Mouse (Mus musculus): Measurements from ENCODE around the gene Ppm1b. TPM values are rescaled to one million over a fixed set of nuclear protein-coding genes. Genes with fewer than 3 reads are reported as not detected.

Gene Ppm1b
- polyA plus RNA-seq, 1 experiment from 2014 or later, result 82.9 TPM

GRCm38 (mm10) chr17:85059136-85059535 is 102.6 kb downstream of the Ppm1b start:
- no peak overlapping the region for H3K4me3 ChIP-seq (ENCODE audit: low read depth, low read length)
- H3K4me2 ChIP-seq (ENCODE audit: low read depth, low read length), result no peak overlapping the region
- no peak overlapping the region for H3K27ac ChIP-seq (ENCODE audit: low read depth, low read length)
- no peaks in the 10 kb centered on the region for H3K4me1 ChIP-seq (ENCODE audit: control insufficient read depth, insufficient read depth, low read length)
- no peaks in the 10 kb centered on the region for H3K27me3 ChIP-seq (ENCODE audit: control insufficient read depth, insufficient read depth, low read length)
- no peak overlapping the region for H3K9ac ChIP-seq (replicated peaks; ENCODE audit: low read depth, low read length)
- 89% methylated on average over 6 of the region's 6 CpGs for WGBS
- ATAC-seq (ENCODE audit: low read depth), result no peak
- no peaks in the 10 kb centered on the region for H3K9me3 ChIP-seq (ENCODE audit: control insufficient read depth, low read length)
- H3K36me3 ChIP-seq (ENCODE audit: control insufficient read depth, insufficient read depth, low read length), result peaks cover 8% of the 10 kb centered on the region

GRCm38 (mm10) chr17:85063560-85063959 is 107.0 kb downstream of the Ppm1b start:
- Histone ChIP-seq H3K4me3 (ENCODE audit: low read depth, low read length) (no peak overlapping the region), H3K36me3 (ENCODE audit: control insufficient read depth, insufficient read depth, low read length) (peaks cover 36% of the 10 kb centered on the region), H3K27ac (ENCODE audit: low read depth, low read length) (no peak overlapping the region), H3K4me1 (ENCODE audit: control insufficient read depth, insufficient read depth, low read length) (no peaks in the 10 kb centered on the region), H3K27me3 (ENCODE audit: control insufficient read depth, insufficient read depth, low read length) (no peaks in the 10 kb centered on the region), H3K4me2 (ENCODE audit: low read depth, low read length) (no peak overlapping the region), H3K9ac (replicated peaks; ENCODE audit: low read depth, low read length) (no peak overlapping the region), H3K9me3 (ENCODE audit: control insufficient read depth, low read length) (no peaks in the 10 kb centered on the region)
- WGBS, result 89% methylated on average over 7 of the region's 7 CpGs
- ATAC-seq (ENCODE audit: low read depth), result no peak

GRCm38 (mm10) chr17:85067331-85067730 is 110.8 kb downstream of the Ppm1b start:
- Histone ChIP-seq H3K36me3 (ENCODE audit: control insufficient read depth, insufficient read depth, low read length) (peaks cover 53% of the 10 kb centered on the region), H3K27me3 (ENCODE audit: control insufficient read depth, insufficient read depth, low read length) (no peaks in the 10 kb centered on the region), H3K4me3 (ENCODE audit: low read depth, low read length) (no peak overlapping the region), H3K9me3 (ENCODE audit: control insufficient read depth, low read length) (no peaks in the 10 kb centered on the region), H3K4me1 (ENCODE audit: control insufficient read depth, insufficient read depth, low read length) (0 out of 2 replicates have a peak, but pooled peaks cover 1% of the 10 kb centered on the region), H3K9ac (replicated peaks; ENCODE audit: low read depth, low read length) (no peak overlapping the region), H3K27ac (ENCODE audit: low read depth, low read length) (no peak overlapping the region), H3K4me2 (ENCODE audit: low read depth, low read length) (no peak overlapping the region)
- ATAC-seq (ENCODE audit: low read depth), result no peak
- 95% methylated on average over 7 of the region's 7 CpGs for WGBS

- Histone ChIP-seq H3K4me2 (ENCODE audit: low read depth, low read length) (no peak overlapping the region), H3K9ac (replicated peaks; ENCODE audit: low read depth, low read length) (no peak overlapping the region), H3K4me1 (ENCODE audit: control insufficient read depth, insufficient read depth, low read length) (0 out of 2 replicates have a peak, but pooled peaks cover 6% of the 10 kb centered on the region), H3K27ac (ENCODE audit: low read depth, low read length) (no peak overlapping the region), H3K27me3 (ENCODE audit: control insufficient read depth, insufficient read depth, low read length) (no peaks in the 10 kb centered on the region), H3K4me3 (ENCODE audit: low read depth, low read length) (no peak overlapping the region), H3K36me3 (ENCODE audit: control insufficient read depth, insufficient read depth, low read length) (peaks cover 37% of the 10 kb centered on the region), H3K9me3 (ENCODE audit: control insufficient read depth, low read length) (no peaks in the 10 kb centered on the region)
- no peak for ATAC-seq (ENCODE audit: low read depth)
- 90% methylated on average over 6 of the region's 6 CpGs for WGBS
These were observed 114.1 kb downstream of the Ppm1b start for GRCm38 (mm10) chr17:85070658-85071057.

GRCm38 (mm10) chr17:85071088-85071775 is 114.7 kb downstream of the Ppm1b start:
- Histone ChIP-seq H3K4me3 (ENCODE audit: low read depth, low read length) (no peak overlapping the region), H3K9me3 (ENCODE audit: control insufficient read depth, low read length) (no peaks in the 10 kb centered on the region), H3K36me3 (ENCODE audit: control insufficient read depth, insufficient read depth, low read length) (peaks cover 34% of the 10 kb centered on the region), H3K27ac (ENCODE audit: low read depth, low read length) (no peak overlapping the region), H3K9ac (replicated peaks; ENCODE audit: low read depth, low read length) (no peak overlapping the region), H3K27me3 (ENCODE audit: control insufficient read depth, insufficient read depth, low read length) (no peaks in the 10 kb centered on the region), H3K4me2 (ENCODE audit: low read depth, low read length) (no peak overlapping the region), H3K4me1 (ENCODE audit: control insufficient read depth, insufficient read depth, low read length) (0 out of 2 replicates have a peak, but pooled peaks cover 6% of the 10 kb centered on the region)
- peak; percentile 31; the same call in 1 of the 2 replicates for ATAC-seq (ENCODE audit: low read depth)
- 81% methylated on average over 8 of the region's 8 CpGs for WGBS

- no peak overlapping the region for H3K4me3 ChIP-seq (ENCODE audit: low read depth, low read length)
- 28% methylated on average over 11 of the region's 11 CpGs for WGBS
- no peak overlapping the region for H3K4me2 ChIP-seq (ENCODE audit: low read depth, low read length)
- H3K36me3 ChIP-seq (ENCODE audit: control insufficient read depth, insufficient read depth, low read length), result peaks cover 39% of the 10 kb centered on the region
- H3K4me1 ChIP-seq (ENCODE audit: control insufficient read depth, insufficient read depth, low read length), result 0 out of 2 replicates have a peak, but pooled peaks cover 6% of the 10 kb centered on the region
- H3K9me3 ChIP-seq (ENCODE audit: control insufficient read depth, low read length), result no peaks in the 10 kb centered on the region
- no peak; the same call in 1 of the 2 replicates for ATAC-seq (ENCODE audit: low read depth)
- H3K9ac ChIP-seq (replicated peaks; ENCODE audit: low read depth, low read length), result 0 out of 2 replicates have a peak overlapping the region, but pooled peaks have one; percentile 21
- no peaks in the 10 kb centered on the region for H3K27me3 ChIP-seq (ENCODE audit: control insufficient read depth, insufficient read depth, low read length)
- H3K27ac ChIP-seq (ENCODE audit: low read depth, low read length), result no peak overlapping the region
These were observed 115.8 kb downstream of the Ppm1b start for GRCm38 (mm10) chr17:85072383-85072782.

- no peak overlapping the region for H3K4me3 ChIP-seq (ENCODE audit: low read depth, low read length)
- 0 out of 2 replicates have a peak, but pooled peaks cover 6% of the 10 kb centered on the region for H3K4me1 ChIP-seq (ENCODE audit: control insufficient read depth, insufficient read depth, low read length)
- 31% methylated on average over 7 of the region's 7 CpGs for WGBS
- H3K27ac ChIP-seq (ENCODE audit: low read depth, low read length), result no peak overlapping the region; the same call in 1 of the 2 replicates
- ATAC-seq (ENCODE audit: low read depth), result no peak
- no peak overlapping the region for H3K9ac ChIP-seq (replicated peaks; ENCODE audit: low read depth, low read length)
- H3K4me2 ChIP-seq (ENCODE audit: low read depth, low read length), result no peak overlapping the region
- H3K36me3 ChIP-seq (ENCODE audit: control insufficient read depth, insufficient read depth, low read length), result peaks cover 38% of the 10 kb centered on the region
- H3K27me3 ChIP-seq (ENCODE audit: control insufficient read depth, insufficient read depth, low read length), result no peaks in the 10 kb centered on the region
- no peaks in the 10 kb centered on the region for H3K9me3 ChIP-seq (ENCODE audit: control insufficient read depth, low read length)
These were observed 116.7 kb downstream of the Ppm1b start for GRCm38 (mm10) chr17:85073214-85073613.

Other genes with a start within 250 kb of the Ppm1b start
- 53.1 and 60.2 TPM in 2 replicates for gene Lrpprc, start 166.0 kb upstream of the Ppm1b start, polyA plus RNA-seq (2014; fragmentation: Nextera tagmentation; extraction: Ambion mirVana)
- 0.27 and 0.41 TPM in 2 replicates for gene Slc3a1, start 71.6 kb downstream of the Ppm1b start, polyA plus RNA-seq (2014; fragmentation: Nextera tagmentation; extraction: Ambion mirVana)
- 177 and 199 TPM in 2 replicates for gene Prepl, start 133.5 kb downstream of the Ppm1b start, polyA plus RNA-seq (2014; fragmentation: Nextera tagmentation; extraction: Ambion mirVana)
- gene Camkmt, start 133.8 kb downstream of the Ppm1b start, polyA plus RNA-seq (2014; fragmentation: Nextera tagmentation; extraction: Ambion mirVana), result 21.7 and 24.5 TPM in 2 replicates